Mouse (Mus musculus) E14TG2a.4 (cell line): ENCODE data around the gene Hist1h2ba.

Experiments
- CTCF ChIP-seq: conservative IDR thresholded peaks from 2 replicates; pipeline ENCODE4 v1.5.1; 2014; ENCODE audit warnings: low read length
- POU5F1 ChIP-seq: IDR thresholded peaks from 2 replicates; pipeline ENCODE4 v1.6.1; 2014; ENCODE audit warnings: low read length, borderline replicate concordance

DNA sequence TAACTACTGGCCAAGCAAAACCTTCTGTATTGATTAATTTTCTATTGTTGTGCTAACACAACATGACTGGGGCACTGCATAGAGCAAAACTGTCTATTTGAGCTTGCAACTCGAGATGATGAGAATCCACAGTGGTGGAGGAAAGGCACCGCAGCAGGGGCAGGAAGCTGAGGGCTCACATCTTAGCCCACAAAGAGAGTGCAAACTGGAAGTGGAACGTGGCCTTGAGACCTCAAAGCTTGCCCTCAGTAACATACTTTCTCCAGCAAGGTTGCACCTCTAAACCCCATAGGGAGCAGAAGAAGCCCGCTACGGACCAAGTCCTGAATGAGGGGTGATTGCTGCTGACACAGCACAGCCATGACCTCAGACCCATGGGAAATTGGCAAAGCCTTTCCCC lies 23.8 kb downstream of the Hist1h2ba start:
- no peak for TF ChIP-seq CTCF
- no peak for TF ChIP-seq POU5F1
